Mouse (Mus musculus): Measurements from ENCODE around the gene Trim65. TPM values are rescaled to one million over a fixed set of nuclear protein-coding genes. Genes with fewer than 3 reads are reported as not detected.

The Trim65 gene
- polyA plus RNA-seq, 1 experiment: 0.57 TPM

- Histone ChIP-seq H3K27me3 (ENCODE audit: control insufficient read depth, insufficient read depth, low read length) (no peaks in the 10 kb centered on the region), H3K4me1 (ENCODE audit: control insufficient read depth, insufficient read depth, low read length) (peaks cover 10% of the 10 kb centered on the region), H3K36me3 (ENCODE audit: control insufficient read depth, insufficient read depth, low read length) (no peaks in the 10 kb centered on the region), H3K4me3 (ENCODE audit: control insufficient read depth, low read depth, low read length) (no peak overlapping the region), H3K27ac (ENCODE audit: control insufficient read depth, insufficient read depth, low read depth, low read length) (no peak overlapping the region)
- TF ChIP-seq CTCF (IDR thresholded peaks at IDR 0.05; ENCODE audit: control insufficient read depth, insufficient read depth, insufficient replicate concordance, low read depth, low read length) (no peak), POLR2A (IDR thresholded peaks at IDR 0.05; ENCODE audit: control insufficient read depth, low read depth, low read length) (no peak)
Observed at GRCm38 (mm10) chr11:116078676-116079320, 52.1 kb downstream of the Trim65 start.

GRCm38 (mm10) chr11:116078221-116078620 is 52.7 kb downstream of the Trim65 start:
- no peaks in the 10 kb centered on the region for H3K36me3 ChIP-seq (ENCODE audit: control insufficient read depth, insufficient read depth, low read length)
- no peaks in the 10 kb centered on the region for H3K27me3 ChIP-seq (ENCODE audit: control insufficient read depth, insufficient read depth, low read length)
- 0 out of 2 replicates have a peak overlapping the region, but pooled peaks have one; percentile 27 for H3K27ac ChIP-seq (ENCODE audit: control insufficient read depth, insufficient read depth, low read depth, low read length)
- H3K4me1 ChIP-seq (ENCODE audit: control insufficient read depth, insufficient read depth, low read length): peaks cover 10% of the 10 kb centered on the region
- H3K4me3 ChIP-seq (ENCODE audit: control insufficient read depth, low read depth, low read length): peak overlapping the region; percentile 28
- TF ChIP-seq CTCF (IDR thresholded peaks at IDR 0.05; ENCODE audit: control insufficient read depth, insufficient read depth, insufficient replicate concordance, low read depth, low read length) (no peak), POLR2A (IDR thresholded peaks at IDR 0.05; ENCODE audit: control insufficient read depth, low read depth, low read length) (no peak)

GRCm38 (mm10) chr11:116077446-116078204 is 53.3 kb downstream of the Trim65 start, which contains the start of gene Unc13d:
Gene Unc13d, minus strand, starts transcription at chr11:116077961.
- Histone ChIP-seq H3K36me3 (ENCODE audit: control insufficient read depth, insufficient read depth, low read length) (no peaks in the 10 kb centered on the region), H3K4me3 (ENCODE audit: control insufficient read depth, low read depth, low read length) (peak within 1 kb of the TSS; percentile 28), H3K4me1 (ENCODE audit: control insufficient read depth, insufficient read depth, low read length) (peaks cover 10% of the 10 kb centered on the region), H3K27me3 (ENCODE audit: control insufficient read depth, insufficient read depth, low read length) (no peaks in the 10 kb centered on the region), H3K27ac (ENCODE audit: control insufficient read depth, insufficient read depth, low read depth, low read length) (0 out of 2 replicates have a peak within 1 kb of the TSS, but pooled peaks have one; percentile 27)
- TF ChIP-seq CTCF (IDR thresholded peaks at IDR 0.05; ENCODE audit: control insufficient read depth, insufficient read depth, insufficient replicate concordance, low read depth, low read length) (no peak), POLR2A (IDR thresholded peaks at IDR 0.05; ENCODE audit: control insufficient read depth, low read depth, low read length) (no peak)

- peaks cover 10% of the 10 kb centered on the region for H3K4me1 ChIP-seq (ENCODE audit: control insufficient read depth, insufficient read depth, low read length)
- no peak overlapping the region for H3K27ac ChIP-seq (ENCODE audit: control insufficient read depth, insufficient read depth, low read depth, low read length)
- no peak overlapping the region for H3K4me3 ChIP-seq (ENCODE audit: control insufficient read depth, low read depth, low read length)
- TF ChIP-seq POLR2A (IDR thresholded peaks at IDR 0.05; ENCODE audit: control insufficient read depth, low read depth, low read length) (no peak), CTCF (IDR thresholded peaks at IDR 0.05; ENCODE audit: control insufficient read depth, insufficient read depth, insufficient replicate concordance, low read depth, low read length) (no peak)
- no peaks in the 10 kb centered on the region for H3K27me3 ChIP-seq (ENCODE audit: control insufficient read depth, insufficient read depth, low read length)
- H3K36me3 ChIP-seq (ENCODE audit: control insufficient read depth, insufficient read depth, low read length): no peaks in the 10 kb centered on the region
Observed at GRCm38 (mm10) chr11:116076836-116077235, 54.1 kb downstream of the Trim65 start.

- Histone ChIP-seq H3K4me1 (ENCODE audit: control insufficient read depth, insufficient read depth, low read length) (peaks cover 10% of the 10 kb centered on the region), H3K27ac (ENCODE audit: control insufficient read depth, insufficient read depth, low read depth, low read length) (no peak overlapping the region), H3K4me3 (ENCODE audit: control insufficient read depth, low read depth, low read length) (no peak overlapping the region), H3K36me3 (ENCODE audit: control insufficient read depth, insufficient read depth, low read length) (no peaks in the 10 kb centered on the region), H3K27me3 (ENCODE audit: control insufficient read depth, insufficient read depth, low read length) (no peaks in the 10 kb centered on the region)
- TF ChIP-seq POLR2A (IDR thresholded peaks at IDR 0.05; ENCODE audit: control insufficient read depth, low read depth, low read length) (no peak), CTCF (IDR thresholded peaks at IDR 0.05; ENCODE audit: control insufficient read depth, insufficient read depth, insufficient replicate concordance, low read depth, low read length) (no peak)
Observed at GRCm38 (mm10) chr11:116076266-116076540, 54.7 kb downstream of the Trim65 start.

- H3K27ac ChIP-seq (ENCODE audit: control insufficient read depth, insufficient read depth, low read depth, low read length): no peak overlapping the region
Observed at GRCm38 (mm10) chr11:116075539-116076265, 55.2 kb downstream of the Trim65 start.

GRCm38 (mm10) chr11:116074436-116074991 is 56.4 kb downstream of the Trim65 start:
- peaks cover 10% of the 10 kb centered on the region for H3K4me1 ChIP-seq (ENCODE audit: control insufficient read depth, insufficient read depth, low read length)
- H3K27ac ChIP-seq (ENCODE audit: control insufficient read depth, insufficient read depth, low read depth, low read length): no peak overlapping the region
- no peak overlapping the region for H3K4me3 ChIP-seq (ENCODE audit: control insufficient read depth, low read depth, low read length)
- TF ChIP-seq POLR2A (IDR thresholded peaks at IDR 0.05; ENCODE audit: control insufficient read depth, low read depth, low read length): no peak
- no peak for TF ChIP-seq CTCF (IDR thresholded peaks at IDR 0.05; ENCODE audit: control insufficient read depth, insufficient read depth, insufficient replicate concordance, low read depth, low read length)
- no peaks in the 10 kb centered on the region for H3K27me3 ChIP-seq (ENCODE audit: control insufficient read depth, insufficient read depth, low read length)
- no peaks in the 10 kb centered on the region for H3K36me3 ChIP-seq (ENCODE audit: control insufficient read depth, insufficient read depth, low read length)

More at GRCm38 (mm10) chr11:116075539-116076265, 55.2 kb downstream of the Trim65 start:
- TF ChIP-seq POLR2A (IDR thresholded peaks at IDR 0.05; ENCODE audit: control insufficient read depth, low read depth, low read length): no peak
- TF ChIP-seq CTCF (IDR thresholded peaks at IDR 0.05; ENCODE audit: control insufficient read depth, insufficient read depth, insufficient replicate concordance, low read depth, low read length): no peak
- Histone ChIP-seq H3K36me3 (ENCODE audit: control insufficient read depth, insufficient read depth, low read length) (no peaks in the 10 kb centered on the region), H3K4me1 (ENCODE audit: control insufficient read depth, insufficient read depth, low read length) (peaks cover 10% of the 10 kb centered on the region), H3K4me3 (ENCODE audit: control insufficient read depth, low read depth, low read length) (no peak overlapping the region), H3K27me3 (ENCODE audit: control insufficient read depth, insufficient read depth, low read length) (no peaks in the 10 kb centered on the region)

Data from testis, adult 2 months (tissue).